Mouse (Mus musculus) lung, embryonic 16.5 days (tissue): ENCODE data around the gene Reg1. TPM values are rescaled to one million over a fixed set of nuclear protein-coding genes. Genes with fewer than 3 reads are reported as not detected.
"Not testable (repeated sequence)": the region's sequence is repeated elsewhere in the genome, so short reads cannot be mapped to it uniquely, and the experiment has no call there.

Experiments used
- ATAC-seq: fragments of 200-750 bp; cut with Nextera tagmentation; 2 replicates; pipeline ENCODE4 v1.8.0; 2017; ENCODE audit warnings: low read depth, mild to moderate bottlenecking, moderate library complexity
- H3K27ac ChIP-seq: fragments of 300-500 bp; sonication (generic); 2 replicates; pipeline ENCODE4 v1.5.1; 2014; ENCODE audit warnings: mild to moderate bottlenecking, control low read depth, low read length
- H3K27me3 ChIP-seq: fragments of 300-500 bp; sonication (generic); 2 replicates; pipeline ENCODE4 v1.6.1; 2014; ENCODE audit warnings: low read depth, low read length, mixed read lengths; ENCODE audit not compliant: control insufficient read depth, insufficient read depth
- H3K36me3 ChIP-seq: fragments of 300-500 bp; sonication (generic); 2 replicates; pipeline ENCODE4 v1.6.1; 2014; ENCODE audit warnings: low read length; ENCODE audit not compliant: control insufficient read depth, insufficient read depth
- H3K4me1 ChIP-seq: fragments of 300-500 bp; sonication (generic); replicated peaks from 2 replicates; pipeline ENCODE4 v1.6.1; 2014; ENCODE audit warnings: low read length, mixed read lengths; ENCODE audit not compliant: control insufficient read depth, insufficient read depth
- H3K4me2 ChIP-seq: fragments of 300-500 bp; sonication (generic); 2 replicates; pipeline ENCODE4 v1.6.1; 2014; ENCODE audit warnings: low read depth, low read length, control low read depth
- H3K4me3 ChIP-seq: fragments of 300-500 bp; sonication (generic); 2 replicates; pipeline ENCODE4 v1.5.1; 2014; ENCODE audit warnings: mild to moderate bottlenecking, low read length, control low read depth
- H3K9ac ChIP-seq: fragments of 300-500 bp; sonication (generic); 2 replicates; pipeline ENCODE4 v1.6.1; 2014; ENCODE audit warnings: low read length, control low read depth
- H3K9me3 ChIP-seq: fragments of 300-500 bp; sonication (generic); 2 replicates; pipeline ENCODE4 v1.6.1; 2016; ENCODE audit warnings: low read length; ENCODE audit not compliant: control insufficient read depth
- WGBS: fragments of 180-500 bp; shearing (Covaris S2); extraction: QIAGEN DNeasy Blood & Tissue Kit; methylation state at CpG from one replicate; pipeline ENCODE4 v1.1.7; 2014; 5-methylcytosine and 5-hydroxymethylcytosine counted together
- polyA plus RNA-seq: library from polyadenylated mRNA; unstranded; fragments of >200 nt; fragmentation: Nextera tagmentation; extraction: Ambion mirVana; gene quantifications from 2 replicates; pipeline ENCODE4 v1.2.1, GENCODE M21; 2015

Reg1 gene
- polyA plus RNA-seq: not detected in 2 replicates

- H3K36me3 ChIP-seq, H3K9ac ChIP-seq, H3K9me3 ChIP-seq, H3K4me1 ChIP-seq, H3K27me3 ChIP-seq, H3K4me3 ChIP-seq, ATAC-seq, H3K4me2 ChIP-seq, H3K27ac ChIP-seq: not testable (repeated sequence)
Observed at GRCm38 (mm10) chr6:78422411-78422810, at the start of gene Reg1. Reg1 (plus strand) TSS chr6:78422711.

- H3K27me3 ChIP-seq: no peaks in the 10 kb centered on the region
- WGBS: 62% methylated on average over 2 of the region's 2 CpGs
- H3K9me3 ChIP-seq: no peaks in the 10 kb centered on the region
- H3K36me3 ChIP-seq: no peaks in the 10 kb centered on the region
- no peak within 1 kb of the TSS for H3K9ac ChIP-seq
- ATAC-seq: no peak
- H3K4me1 ChIP-seq: no peaks in the 10 kb centered on the region
- no peak within 1 kb of the TSS for H3K4me2 ChIP-seq
- no peak within 1 kb of the TSS for H3K27ac ChIP-seq
- no peak within 1 kb of the TSS for H3K4me3 ChIP-seq
Observed at GRCm38 (mm10) chr6:78378765-78379164, 43.7 kb upstream of the Reg1 start, which contains the start of gene Reg3d. Reg3d (minus strand) TSS chr6:78378865.

- H3K9ac ChIP-seq: no peak within 1 kb of the TSS
- no peaks in the 10 kb centered on the region for H3K4me1 ChIP-seq
- H3K4me2 ChIP-seq: no peak within 1 kb of the TSS
- H3K36me3 ChIP-seq: no peaks in the 10 kb centered on the region
- no peak within 1 kb of the TSS for H3K4me3 ChIP-seq
- H3K9me3 ChIP-seq: no peaks in the 10 kb centered on the region
- ATAC-seq: no peak
- H3K27ac ChIP-seq: no peak within 1 kb of the TSS
- no peaks in the 10 kb centered on the region for H3K27me3 ChIP-seq
Observed at GRCm38 (mm10) chr6:78380409-78380808, 42.1 kb upstream of the Reg1 start, which contains the start of gene Reg3a. Reg3a (plus strand) TSS chr6:78380709.

- H3K4me3 ChIP-seq: no peak overlapping the region
- no peak overlapping the region for H3K4me2 ChIP-seq
- no peaks in the 10 kb centered on the region for H3K9me3 ChIP-seq
- no peaks in the 10 kb centered on the region for H3K27me3 ChIP-seq
- no peak overlapping the region for H3K9ac ChIP-seq
- no peaks in the 10 kb centered on the region for H3K4me1 ChIP-seq
- no peak overlapping the region for H3K27ac ChIP-seq
- H3K36me3 ChIP-seq: no peaks in the 10 kb centered on the region
- no peak for ATAC-seq
- WGBS: 75% methylated on average over 3 of the region's 3 CpGs
Observed at GRCm38 (mm10) chr6:78385609-78386008, 36.9 kb upstream of the Reg1 start.

- not testable (repeated sequence) for H3K9me3 ChIP-seq, H3K4me3 ChIP-seq, H3K4me2 ChIP-seq, H3K27ac ChIP-seq, H3K9ac ChIP-seq, H3K36me3 ChIP-seq, H3K4me1 ChIP-seq, ATAC-seq, H3K27me3 ChIP-seq
- 95% methylated on average over 4 of the region's 17 CpGs for WGBS
Observed at GRCm38 (mm10) chr6:78395323-78395722, 27.2 kb upstream of the Reg1 start, which contains the start of gene Reg2. Reg2 (plus strand) TSS chr6:78395623.

GRCm38 (mm10) chr6:78425497-78425896 lies 3.0 kb downstream of the Reg1 start:
- no peak overlapping the region for H3K4me3 ChIP-seq
- 50% methylated on average over 3 of the region's 3 CpGs for WGBS
- H3K4me1 ChIP-seq: no peaks in the 10 kb centered on the region
- H3K9ac ChIP-seq: no peak overlapping the region
- no peak for ATAC-seq
- H3K4me2 ChIP-seq: no peak overlapping the region
- H3K27ac ChIP-seq: no peak overlapping the region
- H3K27me3 ChIP-seq: no peaks in the 10 kb centered on the region
- no peaks in the 10 kb centered on the region for H3K9me3 ChIP-seq
- H3K36me3 ChIP-seq: no peaks in the 10 kb centered on the region

- H3K27me3 ChIP-seq: no peaks in the 10 kb centered on the region
- no peak for ATAC-seq
- WGBS: 51% methylated on average over 1 of the region's 1 CpGs
Observed at GRCm38 (mm10) chr6:78447202-78447601, 24.7 kb downstream of the Reg1 start.

GRCm38 (mm10) chr6:78448409-78448808 lies 25.9 kb downstream of the Reg1 start:
- no peaks in the 10 kb centered on the region for H3K4me1 ChIP-seq
- no peaks in the 10 kb centered on the region for H3K9me3 ChIP-seq
- H3K36me3 ChIP-seq: no peaks in the 10 kb centered on the region
- H3K9ac ChIP-seq: no peak overlapping the region
- H3K4me2 ChIP-seq: no peak overlapping the region
- no peak for ATAC-seq
- no peaks in the 10 kb centered on the region for H3K27me3 ChIP-seq
- no peak overlapping the region for H3K27ac ChIP-seq
- H3K4me3 ChIP-seq: no peak overlapping the region

More at GRCm38 (mm10) chr6:78447202-78447601, 24.7 kb downstream of the Reg1 start:
- no peaks in the 10 kb centered on the region for H3K4me1 ChIP-seq
- no peak overlapping the region for H3K4me2 ChIP-seq
- H3K27ac ChIP-seq: no peak overlapping the region
- no peaks in the 10 kb centered on the region for H3K36me3 ChIP-seq
- no peak overlapping the region for H3K9ac ChIP-seq
- H3K4me3 ChIP-seq: no peak overlapping the region
- no peaks in the 10 kb centered on the region for H3K9me3 ChIP-seq

GRCm38 (mm10) chr6:78452804-78453203 lies 30.3 kb downstream of the Reg1 start:
- Histone ChIP-seq H3K9me3 (no peaks in the 10 kb centered on the region), H3K27ac (no peak overlapping the region), H3K4me1 (no peaks in the 10 kb centered on the region), H3K27me3 (no peaks in the 10 kb centered on the region), H3K9ac (no peak overlapping the region), H3K4me3 (no peak overlapping the region), H3K36me3 (no peaks in the 10 kb centered on the region), H3K4me2 (no peak overlapping the region)
- no peak for ATAC-seq
- WGBS: 91% methylated on average over 2 of the region's 2 CpGs

- no peak overlapping the region for H3K9ac ChIP-seq
- H3K4me2 ChIP-seq: no peak overlapping the region
- H3K27ac ChIP-seq: no peak overlapping the region
- no peaks in the 10 kb centered on the region for H3K4me1 ChIP-seq
- no peak overlapping the region for H3K4me3 ChIP-seq
- no peaks in the 10 kb centered on the region for H3K36me3 ChIP-seq
- H3K9me3 ChIP-seq: no peaks in the 10 kb centered on the region
- no peaks in the 10 kb centered on the region for H3K27me3 ChIP-seq
- ATAC-seq: no peak
- WGBS: 52% methylated on average over 3 of the region's 3 CpGs
Observed at GRCm38 (mm10) chr6:78460191-78460825, 37.8 kb downstream of the Reg1 start.
